Mouse (Mus musculus) lung, postnatal 14 days (tissue): Measurements from ENCODE around the gene Crtc3.

Experiments used
- DNase-seq: peaks from one replicate; pipeline ENCODE4 v3.0.0; 2021

Crtc3 gene

DNA sequence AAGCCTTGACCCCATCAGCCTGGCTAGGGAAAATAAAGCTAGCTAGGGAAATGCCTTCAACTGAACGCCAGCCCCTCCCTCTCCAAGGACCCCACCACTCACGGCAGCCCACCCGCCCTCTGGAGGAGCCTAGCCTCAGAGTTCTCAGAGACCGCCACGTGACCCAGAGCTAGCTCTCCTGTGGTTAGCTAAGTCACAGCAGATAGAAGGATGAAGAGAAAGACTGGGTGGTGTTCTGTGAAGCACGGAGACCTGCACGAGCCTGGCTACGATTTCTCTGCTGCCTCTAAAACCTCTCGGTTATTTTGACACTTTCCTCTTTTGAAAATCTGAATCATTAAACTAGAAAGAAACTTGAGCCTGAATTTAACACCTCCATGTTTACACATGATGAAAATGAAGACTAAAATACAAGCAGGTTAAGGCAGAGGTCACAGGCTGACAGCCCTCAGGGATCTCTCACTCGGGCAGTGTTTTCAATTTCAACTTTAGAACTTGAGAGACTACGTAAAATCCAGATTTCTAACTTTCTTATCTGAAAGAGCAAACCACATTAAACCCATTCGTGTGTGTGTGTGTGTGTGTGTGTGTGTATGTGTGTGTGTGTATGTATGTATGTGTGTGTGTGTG, 8.3 kb downstream of the Crtc3 start:
- no peak for DNase-seq

DNA sequence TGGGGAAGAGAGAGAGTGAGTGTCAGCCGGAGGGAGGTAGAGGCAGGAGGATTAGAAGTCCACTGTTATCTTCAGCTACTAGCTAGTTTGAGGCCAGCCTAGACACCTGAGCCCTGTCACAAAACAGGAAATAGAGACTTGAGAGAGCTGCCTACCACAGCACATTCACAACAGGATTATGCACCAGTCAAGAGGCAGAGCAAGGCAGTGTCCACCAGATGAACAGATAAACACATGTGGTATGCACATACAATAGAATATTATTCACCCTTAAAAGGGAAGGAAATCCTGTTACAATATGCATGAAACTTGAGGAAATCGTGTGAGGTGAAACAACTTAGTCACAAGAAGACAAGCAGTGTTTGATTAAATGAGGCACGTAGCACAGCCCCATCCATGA, 16.4 kb downstream of the Crtc3 start:
- no peak for DNase-seq

DNA sequence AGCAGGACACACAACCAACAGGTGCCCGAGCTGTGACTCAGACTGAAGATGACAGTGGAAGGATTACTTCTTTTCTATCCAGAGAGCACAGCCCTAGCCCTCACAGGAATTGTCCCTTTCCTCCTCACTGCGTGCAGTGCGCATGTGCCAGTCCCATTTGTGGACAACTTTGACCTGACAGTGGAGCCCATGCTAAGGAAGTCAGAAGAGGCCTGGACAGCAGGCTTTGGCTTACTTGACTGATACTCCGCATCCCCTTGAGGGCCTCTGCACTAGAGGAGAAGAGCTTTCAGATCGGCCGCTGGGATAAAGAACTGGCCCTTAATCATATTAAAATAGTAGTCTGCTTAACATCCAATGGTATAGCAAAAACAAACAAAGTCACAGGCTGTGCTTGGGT, 17.8 kb downstream of the Crtc3 start:
- no peak for DNase-seq

DNA sequence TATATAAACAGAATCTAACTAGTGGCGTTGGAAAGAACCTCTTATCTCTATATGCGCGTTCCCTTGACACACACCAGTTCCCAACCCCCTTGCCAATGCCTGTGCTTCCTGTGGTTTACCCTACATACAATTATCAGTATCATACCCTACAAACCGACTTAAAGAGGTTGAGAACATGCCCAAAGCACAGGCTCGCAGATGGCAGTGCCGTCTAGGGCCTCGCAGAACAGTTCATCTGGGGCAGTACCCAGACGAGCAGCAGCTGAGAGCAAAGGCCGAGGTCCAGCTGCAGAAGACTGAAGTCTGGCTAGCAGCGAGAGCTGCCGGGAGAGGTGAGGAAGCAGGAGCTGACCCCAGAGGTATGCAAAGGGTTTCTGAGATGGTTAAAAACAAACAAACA, 21.5 kb downstream of the Crtc3 start:
- no peak for DNase-seq

DNA sequence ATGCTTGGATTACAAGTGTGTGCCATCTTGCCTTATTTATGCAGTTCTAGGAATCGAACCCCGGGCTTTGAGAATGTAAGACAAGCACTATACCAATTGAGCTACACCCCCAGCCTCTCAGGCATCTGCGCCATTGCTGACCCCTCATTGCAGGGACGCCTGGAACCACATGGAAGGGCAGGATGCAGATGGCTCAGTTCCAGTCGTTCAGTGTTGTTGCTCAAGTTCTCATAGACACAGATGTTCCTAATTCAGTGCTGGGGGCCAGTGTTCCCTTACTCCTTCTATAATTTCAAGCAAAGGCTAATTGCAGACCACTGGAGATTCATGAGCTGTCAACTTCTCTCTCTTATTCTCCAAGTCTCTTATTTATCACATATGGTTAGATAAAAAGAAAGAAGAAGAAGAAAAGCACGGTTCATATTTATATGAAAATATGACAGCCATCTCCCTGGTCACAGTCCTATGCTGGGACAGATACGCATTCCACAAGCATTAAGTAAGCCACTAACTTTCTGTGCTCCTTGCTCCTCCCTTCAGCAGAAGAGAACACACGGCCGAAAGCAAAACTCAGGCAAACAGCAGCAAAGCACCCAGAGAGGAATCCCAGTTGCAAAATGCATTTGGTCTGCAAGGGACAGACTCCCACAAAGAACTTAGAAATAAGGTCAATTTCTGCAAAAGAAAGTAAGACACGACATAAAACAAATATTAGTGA, 22.3 kb downstream of the Crtc3 start:
- DNase-seq, result peak; percentile 54

- DNase-seq, result no peak
Observed at GRCm38 (mm10) chr7:80661082-80661481, 27.6 kb downstream of the Crtc3 start.

DNA sequence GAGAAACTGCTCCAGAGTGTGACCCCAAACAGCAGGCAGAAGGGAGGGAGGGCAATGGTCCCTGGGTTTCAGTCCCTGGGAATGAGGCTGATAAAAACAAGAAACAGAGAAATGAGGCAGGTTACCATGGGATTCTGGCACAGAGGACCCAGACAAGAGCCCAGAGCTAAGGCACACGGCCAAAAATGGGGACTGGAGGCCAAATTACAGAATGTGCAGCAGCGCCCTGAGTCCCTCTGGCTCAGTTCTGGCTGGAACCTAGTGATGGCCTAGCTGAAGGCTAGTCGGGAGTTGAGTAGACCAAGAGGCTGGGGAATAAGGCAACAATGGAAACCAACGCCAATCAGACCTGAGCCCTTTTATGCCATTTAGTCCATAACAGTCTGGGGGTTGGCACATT, 28.1 kb downstream of the Crtc3 start:
- peak; percentile 77 for DNase-seq

DNA sequence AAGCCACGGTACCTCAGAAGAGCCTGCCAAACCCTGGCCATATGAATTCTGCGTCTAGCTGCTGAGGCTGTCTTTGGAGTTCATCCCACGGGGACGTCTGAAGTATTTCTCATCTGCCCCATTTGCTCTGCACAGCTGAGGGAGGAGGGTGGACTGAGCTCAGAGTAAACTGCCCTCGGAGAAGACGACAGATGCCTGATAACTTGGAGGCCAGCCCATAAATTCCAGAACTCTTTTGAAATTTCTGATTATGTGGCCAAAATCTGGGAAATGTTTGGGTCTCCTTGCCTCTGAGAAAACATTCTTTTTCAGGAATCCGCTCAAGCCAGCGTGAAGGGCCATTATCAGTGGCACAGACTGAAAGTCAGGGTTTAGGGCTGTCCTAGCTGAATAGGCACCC, 30.8 kb downstream of the Crtc3 start:
- peak; percentile 69 for DNase-seq

GRCm38 (mm10) chr7:80655350-80656013, 33.2 kb downstream of the Crtc3 start:
- no peak for DNase-seq

- no peak for DNase-seq
Observed at GRCm38 (mm10) chr7:80654926-80655325, 33.8 kb downstream of the Crtc3 start.

- no peak for DNase-seq
Observed at GRCm38 (mm10) chr7:80654393-80654792, 34.3 kb downstream of the Crtc3 start.

DNA sequence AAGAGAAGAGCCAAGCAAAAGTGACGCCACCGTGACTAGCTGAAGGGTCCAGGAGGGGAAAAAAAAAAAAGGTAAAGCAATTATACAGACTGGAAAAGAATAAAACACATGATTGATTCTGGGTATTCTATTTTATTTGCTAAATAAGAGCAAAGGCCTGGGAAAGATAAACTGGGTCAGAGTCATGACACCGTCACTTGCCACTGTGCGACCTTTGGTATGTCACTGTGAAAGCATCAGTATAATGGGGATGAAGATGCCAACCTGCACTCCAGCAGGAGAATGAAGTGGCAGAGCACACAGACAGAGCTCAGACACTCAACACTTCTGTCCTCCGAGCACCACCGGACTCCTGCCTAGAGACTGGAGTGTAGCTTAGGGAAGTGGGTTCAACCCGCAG, 34.7 kb downstream of the Crtc3 start:
- no peak for DNase-seq

DNA sequence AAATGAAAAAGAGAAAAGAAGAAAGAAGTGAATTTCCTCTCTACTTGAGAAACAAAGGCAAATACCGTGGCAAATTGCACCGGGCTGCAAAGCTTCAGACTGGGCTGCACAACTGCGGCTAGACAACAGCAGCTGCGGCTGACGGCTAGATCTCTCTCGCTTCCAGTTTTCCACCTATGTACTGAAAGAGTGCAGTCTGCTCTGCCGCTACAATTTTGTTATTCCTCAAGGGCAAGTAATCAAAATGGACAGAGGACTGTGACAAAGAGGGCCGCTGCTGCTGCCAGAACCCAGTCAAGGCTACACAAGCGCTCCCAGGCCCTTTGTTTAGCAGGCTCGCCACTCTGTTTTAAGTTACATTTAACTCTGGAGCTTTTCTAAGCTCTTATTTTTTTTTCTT, 35.6 kb downstream of the Crtc3 start:
- no peak for DNase-seq

- no peak for DNase-seq
Observed at GRCm38 (mm10) chr7:80652289-80652688, 36.4 kb downstream of the Crtc3 start.

DNA sequence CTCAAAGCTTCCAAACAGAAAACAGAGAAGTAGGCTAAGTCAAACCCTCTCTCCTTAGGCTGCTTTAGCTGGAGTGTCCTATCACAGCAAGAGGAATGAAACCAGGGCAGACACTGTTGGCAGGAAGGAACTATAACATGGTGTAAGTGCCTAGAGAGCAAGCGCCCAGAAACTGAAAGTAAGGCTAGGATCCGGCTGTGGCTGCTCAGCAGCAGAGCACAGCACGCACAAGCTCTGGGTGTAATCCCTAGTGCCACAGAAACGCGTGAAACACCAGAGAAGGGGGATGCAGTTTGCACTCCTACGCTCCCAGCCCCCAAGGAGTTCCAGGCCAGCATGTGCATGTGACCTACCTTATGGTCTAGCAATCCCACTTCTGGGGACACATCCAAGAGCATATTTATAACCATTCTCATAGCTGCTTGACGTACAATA, 41.2 kb downstream of the Crtc3 start:
- peak; percentile 53 for DNase-seq

DNA sequence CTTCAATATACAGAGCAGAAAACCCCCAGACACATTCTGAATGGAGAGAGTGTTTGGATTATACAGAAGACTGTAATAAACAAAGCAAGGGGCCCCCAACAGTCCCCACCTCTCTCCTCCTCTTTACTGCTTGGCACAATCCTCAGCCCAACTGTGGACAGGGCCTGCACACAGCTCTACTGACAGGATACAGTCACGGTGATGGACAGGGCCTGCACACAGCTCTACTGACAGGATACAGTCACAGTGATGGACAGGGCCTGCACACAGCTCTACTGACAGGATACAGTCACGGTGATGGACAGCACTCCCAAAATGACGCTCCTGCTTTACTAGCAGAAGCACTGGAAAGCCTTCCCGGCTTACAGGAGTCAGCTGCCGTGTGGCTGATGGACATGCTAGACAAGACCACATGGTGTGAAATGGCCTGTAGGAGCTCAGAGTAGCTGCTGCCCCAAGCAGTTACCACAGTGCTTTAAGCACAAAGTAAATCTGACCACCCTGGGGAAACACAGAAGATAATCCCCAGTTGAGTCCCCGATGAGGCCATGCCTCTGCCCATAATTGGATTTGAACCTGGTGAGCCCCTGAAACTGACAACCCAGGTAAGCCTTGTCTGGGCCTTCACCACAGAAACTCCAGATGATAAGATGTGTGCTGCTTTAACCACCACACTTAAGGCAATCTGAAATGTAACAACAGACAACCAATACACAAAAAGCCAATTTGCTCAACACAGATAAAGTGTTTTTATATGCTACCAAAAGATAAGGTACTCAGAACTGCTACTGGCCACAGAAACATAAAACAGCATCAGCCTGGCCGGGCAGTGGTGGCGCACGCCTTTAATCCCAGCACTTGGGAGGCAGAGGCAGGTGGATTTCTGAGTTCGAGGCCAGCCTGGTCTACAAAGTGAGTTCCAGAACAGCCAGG, 42.3 kb downstream of the Crtc3 start:
- no peak for DNase-seq

DNA sequence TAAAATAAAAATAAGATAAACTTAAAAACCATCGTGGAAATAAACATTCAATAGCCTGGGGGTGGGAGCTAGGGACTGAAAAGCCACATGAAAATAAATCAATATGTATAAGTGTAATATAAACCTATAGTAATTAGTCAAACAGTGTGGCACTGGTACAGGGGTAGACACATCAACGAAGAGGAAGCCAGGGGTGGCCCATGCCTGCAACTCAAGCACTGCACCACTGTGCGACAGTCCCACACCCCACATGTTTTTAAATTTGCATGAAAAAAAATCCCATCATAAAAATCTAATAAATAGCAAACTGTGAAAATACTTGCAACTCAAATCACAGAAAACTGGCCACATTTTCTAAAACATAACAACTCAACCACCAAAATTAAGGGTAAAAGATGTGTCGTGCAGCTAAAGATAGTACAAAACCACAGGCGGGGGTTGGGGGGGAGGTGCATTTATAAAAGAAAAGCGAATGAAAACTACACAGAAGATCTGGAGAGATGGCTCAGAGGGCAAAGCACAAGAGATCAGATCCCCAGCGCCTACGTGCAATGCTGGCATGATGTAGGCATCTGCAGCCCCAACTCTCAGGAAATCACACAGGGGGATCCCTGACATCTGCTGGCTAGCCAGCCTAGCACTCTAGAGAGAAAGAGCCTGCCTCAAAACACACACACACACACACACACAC, 45.6 kb downstream of the Crtc3 start:
- no peak for DNase-seq

DNA sequence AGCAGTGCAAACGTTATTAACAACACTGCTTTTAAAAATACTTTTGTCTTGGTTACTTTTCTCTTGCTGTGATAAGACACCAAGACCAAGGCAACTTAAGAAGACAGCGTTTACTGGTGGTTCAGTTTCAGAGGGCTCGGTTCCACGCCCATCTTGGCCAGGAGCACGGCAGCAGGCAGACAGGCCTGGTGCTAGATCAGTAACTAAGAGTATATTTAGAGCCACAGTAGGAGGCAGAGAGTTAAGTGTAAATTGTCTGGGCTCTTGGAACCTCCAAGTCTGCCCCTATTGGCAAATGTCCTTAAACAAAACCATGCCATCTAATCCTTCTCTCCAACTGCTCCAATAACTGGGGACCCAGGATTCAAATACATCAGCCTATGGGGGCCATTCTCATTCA, 46.1 kb downstream of the Crtc3 start:
- no peak for DNase-seq

GRCm38 (mm10) chr7:80641899-80642298, 46.8 kb downstream of the Crtc3 start:
- no peak for DNase-seq

DNA sequence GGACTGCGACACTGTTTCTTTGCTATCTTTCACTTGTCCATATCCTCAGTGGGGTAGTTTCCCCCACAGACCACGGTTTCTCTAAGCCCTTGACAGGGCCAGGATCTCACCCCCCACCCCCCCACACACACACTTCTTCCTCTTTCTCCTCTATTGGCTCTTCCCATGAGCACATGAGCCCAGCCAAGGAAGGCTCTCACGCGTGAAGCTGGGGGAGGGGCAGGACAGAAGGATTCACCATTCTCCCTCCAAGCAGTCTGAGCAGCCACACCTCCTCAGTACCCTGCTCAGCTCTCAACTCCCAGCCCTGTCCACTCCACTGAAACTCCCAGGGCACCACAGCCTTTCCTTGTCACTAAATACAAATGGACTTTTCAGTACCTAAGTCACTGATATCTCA, 47.2 kb downstream of the Crtc3 start:
- no peak for DNase-seq

DNA sequence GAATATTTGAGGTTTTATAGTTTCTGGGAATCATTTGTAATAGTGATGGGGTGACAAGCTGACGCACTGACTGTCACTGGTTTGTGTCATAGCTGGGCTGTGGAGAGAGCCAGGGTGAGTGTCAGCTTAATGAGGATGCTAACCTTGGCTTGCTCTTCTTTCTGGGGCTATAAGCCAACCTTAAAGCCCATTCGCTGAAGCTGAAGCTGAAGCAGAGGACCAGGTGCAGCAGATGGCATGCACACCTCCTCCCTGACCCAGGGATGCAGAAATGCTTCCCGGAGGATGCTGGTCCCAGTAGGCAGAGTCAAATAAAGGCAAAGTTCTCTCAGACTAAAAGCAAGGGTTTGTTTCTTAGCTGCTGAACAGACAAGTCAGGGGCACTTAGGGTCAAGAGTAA, 48.7 kb downstream of the Crtc3 start:
- no peak for DNase-seq

DNA sequence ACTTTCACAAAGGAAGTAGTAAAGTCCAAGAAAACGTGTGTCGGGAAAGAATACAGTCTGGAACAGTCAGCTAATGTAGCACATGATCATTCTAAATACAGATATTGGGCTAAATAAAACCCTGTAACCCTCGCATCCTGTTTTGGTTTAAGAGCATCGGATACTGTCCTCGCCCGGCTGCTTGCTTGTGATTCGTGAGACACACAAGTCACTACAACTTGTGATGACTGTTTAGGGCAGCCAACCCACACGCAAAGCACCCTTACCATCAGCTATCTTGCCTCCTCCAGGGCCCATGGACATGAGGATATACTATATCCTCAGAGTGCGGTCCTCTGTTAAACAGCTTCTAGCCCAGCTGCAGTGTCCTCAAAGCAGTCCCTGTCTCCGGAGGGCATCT, 50.2 kb downstream of the Crtc3 start:
- DNase-seq, result no peak
